Mouse (Mus musculus) heart, postnatal 25 days (tissue): ENCODE measurements around the gene Ypel4. TPM values are rescaled to one million over a fixed set of nuclear protein-coding genes. Genes with fewer than 3 reads are reported as not detected.

Source experiments
- DNase-seq: peaks from one replicate; pipeline ENCODE4 v3.0.0; 2022; ENCODE audit warnings: low spot score
- intact Hi-C: fragments of 180-260 bp; cut with DNase I; formaldehyde crosslinking; loops from one replicate; pipeline ENCODE4 v1.15.1; 2025
- total RNA-seq, 2 experiments: library from RNA; stranded (reverse); gene quantifications; 2 replicates each; pipeline ENCODE4 v1.2.3; 2021

The Ypel4 gene
- 1 to 10 TPM in 1 of 2 experiments, under 1 TPM in 1; 0.94 to 1.1 TPM for total RNA-seq

GRCm38 (mm10) chr2:84733579-84734300 is at the start of gene Ypel4:
TSS of gene Ypel4 (plus strand) at chr2:84734058.
- peak; percentile 40 for DNase-seq
- intact Hi-C loops: no loop called here

DNA sequence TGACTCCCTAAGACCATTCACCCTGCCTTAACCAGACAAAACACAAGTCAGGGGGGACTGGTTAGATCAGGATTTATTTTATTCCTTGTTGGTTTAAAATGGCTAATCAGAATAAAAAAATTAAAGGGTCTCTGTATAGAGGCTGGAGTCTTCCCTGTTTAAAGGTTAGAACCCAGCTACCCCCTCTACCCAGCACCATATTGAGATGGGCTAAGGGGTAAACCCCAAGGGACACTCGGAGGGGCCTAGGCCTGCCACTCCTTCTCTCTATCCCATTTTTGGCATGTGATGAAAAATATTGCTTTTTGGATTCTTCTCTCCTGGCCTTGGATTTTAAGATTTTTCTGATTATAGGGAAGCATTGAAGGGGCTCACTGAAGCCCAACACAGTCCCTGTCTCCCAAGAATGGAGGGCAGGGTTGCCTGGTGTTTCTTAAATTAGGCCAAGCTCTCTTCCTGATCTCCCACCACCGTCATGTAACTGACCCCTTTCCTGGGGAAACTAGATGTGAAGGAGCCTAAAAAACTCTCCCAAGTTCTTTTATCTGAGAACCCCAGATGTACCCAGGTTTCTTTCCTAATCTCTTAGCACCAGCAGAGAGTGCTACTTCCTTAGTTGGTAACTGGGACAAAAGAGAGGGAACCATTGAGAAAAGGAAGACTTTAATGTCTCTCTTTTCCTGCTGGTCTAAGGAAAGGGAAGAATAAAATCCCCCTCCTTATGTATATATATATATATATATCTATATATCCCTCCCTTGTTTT is 45.6 kb upstream of the Ypel4 start:
- no peak for DNase-seq
- intact Hi-C loops: no loop called here

DNA sequence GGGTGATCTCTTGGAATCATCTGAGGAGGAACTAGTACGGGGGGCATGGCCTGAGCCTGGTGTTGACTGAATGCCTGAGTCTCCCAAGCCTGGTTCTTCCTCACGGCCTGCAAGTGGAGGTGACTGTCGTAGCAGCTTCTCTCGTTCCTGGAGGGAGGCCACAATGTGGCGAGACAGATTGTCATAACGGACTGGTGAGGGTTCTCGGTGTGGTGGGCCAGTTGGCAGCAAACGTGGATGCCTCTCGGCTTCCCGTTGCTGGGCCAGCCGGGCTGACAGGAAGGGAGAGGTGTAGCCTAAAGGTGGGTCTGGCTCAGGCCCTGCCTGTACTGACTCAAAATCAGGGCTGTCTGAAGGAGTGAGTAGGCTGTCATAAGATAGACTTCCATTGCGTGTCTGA is 43.8 kb upstream of the Ypel4 start:
- intact Hi-C loops: no loop called here
- DNase-seq: no peak

- intact Hi-C loops: no loop called here
- no peak for DNase-seq
Observed at GRCm38 (mm10) chr2:84695007-84695695, 38.7 kb upstream of the Ypel4 start.

DNA sequence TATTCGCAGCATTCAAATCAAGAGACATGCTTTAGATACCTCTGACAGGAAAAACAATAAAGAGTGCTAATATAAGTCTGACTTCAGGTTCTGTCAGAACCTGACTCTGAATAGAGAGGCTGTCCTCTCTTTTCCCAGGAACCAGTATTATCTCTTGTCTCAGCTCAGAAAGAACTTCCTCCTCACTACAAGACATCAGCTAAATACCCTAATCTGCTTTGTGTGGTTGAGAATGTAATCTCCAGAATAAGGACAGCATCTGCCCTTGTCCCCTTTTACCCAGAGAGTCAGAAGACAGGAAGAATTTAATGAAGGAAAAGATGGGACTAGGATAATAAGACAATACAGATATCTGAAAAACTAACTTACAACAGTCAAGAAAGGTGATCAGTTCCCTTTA is 30.4 kb upstream of the Ypel4 start:
- no peak for DNase-seq
- intact Hi-C loops: no loop called here

GRCm38 (mm10) chr2:84704329-84704728 is 29.5 kb upstream of the Ypel4 start:
- DNase-seq: no peak
- intact Hi-C loops: no loop called here

GRCm38 (mm10) chr2:84705295-84705694 is 28.6 kb upstream of the Ypel4 start:
- DNase-seq: no peak
- intact Hi-C loops: no loop called here

DNA sequence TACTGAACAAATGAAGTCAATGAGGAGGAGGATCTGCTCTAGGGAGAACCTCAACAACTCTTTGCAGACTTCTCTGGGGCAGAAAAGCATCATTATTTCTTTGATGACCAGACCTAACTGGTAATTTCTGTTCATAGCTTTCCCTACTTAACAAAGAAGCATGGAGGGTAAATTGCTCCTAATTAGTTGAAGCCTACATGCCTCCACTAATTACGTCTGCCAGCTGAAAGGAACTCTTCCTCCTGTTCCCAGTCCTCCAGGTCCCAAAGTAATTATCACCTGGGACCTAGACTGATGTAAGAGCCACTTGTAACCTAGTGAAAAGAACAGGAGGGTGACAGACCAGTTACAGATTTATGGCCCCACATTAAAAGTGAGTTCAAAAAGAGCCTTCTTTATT is 26.3 kb upstream of the Ypel4 start:
- no peak for DNase-seq
- intact Hi-C loops: no loop called here

- no peak for DNase-seq
- intact Hi-C loops: loop anchor here (5.0 kb wide), 1 partner anchor 35 kb away; the partner anchor contains the start of genes Gm28635, Med19 and Tmx2
Observed at GRCm38 (mm10) chr2:84711898-84712297, 22.0 kb upstream of the Ypel4 start.

DNA sequence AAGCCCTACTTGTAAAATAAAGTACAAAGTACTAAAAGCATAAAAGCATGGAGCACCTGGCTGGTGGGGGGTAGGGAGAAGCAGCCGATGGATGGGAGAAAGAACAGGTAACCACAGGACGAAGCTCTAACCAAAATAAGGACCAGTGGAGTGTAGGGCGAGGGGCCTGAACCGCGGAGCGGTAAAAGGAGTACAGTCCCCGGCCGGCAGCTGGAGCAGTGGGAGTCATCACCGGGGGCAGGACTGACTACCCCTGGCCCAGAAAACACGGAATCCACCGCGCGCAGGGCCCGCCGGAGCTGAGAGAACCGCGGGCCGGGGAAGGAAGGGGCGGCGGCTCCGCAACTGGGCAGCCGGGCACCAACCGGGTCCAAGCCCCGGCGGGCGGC is 19.4 kb upstream of the Ypel4 start:
- intact Hi-C loops: loop anchor here (5.0 kb wide), 1 partner anchor 37 kb away; the partner anchor contains the start of genes Gm28635, Med19 and Tmx2
- no peak for DNase-seq

GRCm38 (mm10) chr2:84714811-84715561 is 18.9 kb upstream of the Ypel4 start, which contains the start of gene Zdhhc5:
TSS of gene Zdhhc5 (minus strand) at chr2:84715180.
- DNase-seq: peak; percentile 98
- intact Hi-C loops: loop anchor here (5.0 kb wide), 1 partner anchor 38 kb away; the partner anchor contains the start of genes Gm28635, Med19 and Tmx2

- intact Hi-C loops: no loop called here
- peak; percentile 44 for DNase-seq
Observed at GRCm38 (mm10) chr2:84715562-84716361, 18.1 kb upstream of the Ypel4 start.

DNA sequence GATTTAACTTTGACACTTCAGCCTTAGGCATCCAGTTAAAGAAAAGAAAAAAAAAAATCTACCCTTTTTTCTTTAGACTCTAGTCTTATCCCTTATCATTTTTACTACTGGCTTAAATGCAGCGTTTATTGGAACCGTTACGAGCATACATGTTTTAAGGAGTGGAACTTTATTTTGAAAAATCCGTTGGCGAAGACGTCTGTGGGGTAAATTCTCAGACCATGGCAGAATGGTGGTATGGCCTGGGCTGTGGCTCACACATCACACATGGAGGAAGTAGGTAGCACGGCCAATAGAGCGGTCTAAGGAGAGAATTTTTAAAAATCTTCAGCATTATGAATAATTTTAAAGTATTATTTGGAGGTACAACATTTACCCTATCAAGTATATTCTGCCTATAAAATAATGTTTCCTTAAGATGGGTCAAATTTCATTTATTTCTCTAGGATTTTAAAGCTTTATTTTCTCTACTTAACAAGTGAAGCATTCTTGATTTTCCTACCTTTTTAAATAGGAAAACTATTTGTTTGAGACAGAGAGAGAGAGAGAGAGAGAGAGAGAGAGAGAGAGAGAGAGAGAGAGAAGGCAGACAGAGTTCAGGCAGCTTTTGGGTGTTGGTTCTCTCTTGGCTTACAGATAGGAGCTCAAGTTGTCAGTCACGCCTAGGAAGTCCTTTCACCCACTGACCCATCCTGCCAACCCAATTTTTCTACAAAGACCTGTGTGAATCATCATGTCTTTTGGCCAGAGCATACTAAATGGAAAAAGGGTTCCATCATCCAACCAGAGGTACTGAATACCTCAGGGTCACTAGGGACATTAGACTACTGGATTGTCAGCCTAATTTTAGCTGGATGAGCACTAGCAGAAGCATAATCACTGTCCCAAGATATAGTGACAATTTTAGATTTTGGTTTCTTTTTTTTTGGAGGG is 17.2 kb upstream of the Ypel4 start:
- intact Hi-C loops: no loop called here
- no peak for DNase-seq

GRCm38 (mm10) chr2:84717357-84717756 is 16.5 kb upstream of the Ypel4 start:
- intact Hi-C loops: no loop called here
- DNase-seq: no peak

DNA sequence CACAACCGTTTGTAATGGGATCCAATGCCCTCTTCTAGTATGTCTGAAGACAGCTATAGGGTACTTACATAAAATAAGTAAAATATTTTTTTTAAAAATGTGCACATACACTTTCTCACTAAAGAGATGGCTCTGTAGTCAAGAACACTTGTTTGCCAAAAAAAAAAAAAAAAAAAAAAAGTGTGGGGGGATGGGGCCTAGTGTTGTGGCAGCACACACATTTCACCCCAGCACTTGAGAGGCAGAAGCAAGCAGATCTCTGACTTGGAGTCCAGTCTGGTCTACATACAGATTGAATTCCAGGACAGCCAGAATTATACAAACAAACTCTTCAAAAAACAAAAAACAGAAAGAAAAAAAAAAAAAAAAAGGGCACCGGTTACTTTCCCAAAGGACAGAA is 13.1 kb upstream of the Ypel4 start:
- intact Hi-C loops: no loop called here
- DNase-seq: no peak

DNA sequence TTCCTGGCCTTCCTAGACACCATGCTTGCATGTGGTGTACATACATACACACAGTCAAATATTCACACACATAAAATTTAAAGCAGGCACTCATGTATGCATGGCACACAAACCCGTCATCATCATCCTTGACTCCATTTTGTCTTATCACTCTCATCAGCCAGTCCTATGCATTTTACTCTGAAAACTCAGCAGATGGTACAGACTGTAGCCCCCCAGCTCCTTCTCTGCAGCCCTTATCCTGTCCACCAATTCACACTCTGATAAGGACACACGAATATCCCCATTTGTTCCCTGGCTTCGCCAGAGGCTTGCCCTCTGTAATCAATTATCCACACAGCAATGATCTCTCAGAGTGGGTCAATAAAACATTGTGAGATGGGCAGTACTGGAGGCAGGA is 12.7 kb upstream of the Ypel4 start:
- intact Hi-C loops: no loop called here
- DNase-seq: no peak

DNA sequence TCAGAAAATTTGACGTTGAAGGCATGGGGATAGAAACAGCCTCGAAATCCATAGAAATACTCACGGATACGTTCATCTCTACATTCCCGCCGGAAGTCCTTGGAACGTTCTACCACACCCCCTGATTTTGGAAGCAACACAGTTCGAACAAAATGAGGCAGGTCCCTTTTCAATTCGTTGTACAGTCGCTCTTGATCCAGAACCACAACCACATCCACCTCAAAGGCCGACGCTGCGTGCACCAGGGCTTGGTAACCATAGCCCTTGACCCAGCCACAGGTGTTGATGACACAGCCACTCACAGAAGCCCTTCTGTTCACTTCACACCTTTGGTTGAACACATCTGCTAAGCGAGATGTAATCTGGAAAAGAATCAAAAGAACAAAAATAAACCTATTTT is 10.0 kb upstream of the Ypel4 start:
- intact Hi-C loops: no loop called here
- DNase-seq: no peak

GRCm38 (mm10) chr2:84725770-84726169 is 8.1 kb upstream of the Ypel4 start:
- intact Hi-C loops: no loop called here
- DNase-seq: no peak
